Mouse (Mus musculus) cerebellum, adult 18-20 months (tissue): ENCODE results near the gene Tmprss13.

Experiments
- DNase-seq, 2 experiments: peaks; one replicate each; pipeline ENCODE4 v3.0.0; 2021

Tmprss13 gene

DNA sequence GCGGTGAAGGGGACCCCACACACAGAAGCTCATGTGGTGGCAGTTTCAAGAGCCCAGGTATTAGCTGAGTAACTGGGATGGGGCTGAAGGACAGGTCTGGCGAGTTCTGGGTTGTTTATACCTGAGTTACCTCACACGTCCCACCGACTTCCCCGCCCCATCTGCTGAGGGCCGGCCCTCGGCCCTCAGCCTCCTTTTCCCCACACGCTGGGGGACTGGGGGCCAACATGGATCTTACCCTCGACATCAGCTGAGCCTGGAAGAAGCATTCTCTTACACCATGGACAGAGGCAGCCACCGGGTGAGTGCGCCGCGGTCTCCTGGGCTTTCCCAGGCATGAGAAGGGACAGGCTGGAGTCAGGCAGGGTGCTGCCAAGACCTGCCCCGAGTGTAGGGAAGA, at the start of gene Tmprss13:
Gene Tmprss13, plus strand, starts transcription at position 246 of the 400 bp plus-strand sequence.
- DNase-seq = no peak

DNA sequence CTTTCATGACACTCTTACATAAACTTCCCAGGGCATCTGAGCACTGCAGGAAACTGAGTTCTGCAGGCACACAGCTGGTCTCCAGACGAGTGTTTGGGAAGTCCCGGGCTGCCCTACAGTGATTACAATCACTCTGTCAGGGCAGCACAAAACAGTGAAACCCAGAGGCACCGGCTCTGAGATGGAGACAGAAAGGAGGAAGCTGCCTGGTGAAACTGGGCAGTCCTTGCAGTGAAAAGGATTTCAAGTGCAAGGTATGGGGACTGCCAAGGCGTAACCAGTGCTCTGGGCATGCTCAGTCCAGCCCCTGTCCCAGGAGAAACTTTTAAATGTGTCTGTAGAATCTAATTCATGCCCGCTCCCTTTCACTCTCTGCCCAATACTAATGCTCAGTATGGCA, 46.7 kb upstream of the Tmprss13 start:
- DNase-seq = no peak

DNA sequence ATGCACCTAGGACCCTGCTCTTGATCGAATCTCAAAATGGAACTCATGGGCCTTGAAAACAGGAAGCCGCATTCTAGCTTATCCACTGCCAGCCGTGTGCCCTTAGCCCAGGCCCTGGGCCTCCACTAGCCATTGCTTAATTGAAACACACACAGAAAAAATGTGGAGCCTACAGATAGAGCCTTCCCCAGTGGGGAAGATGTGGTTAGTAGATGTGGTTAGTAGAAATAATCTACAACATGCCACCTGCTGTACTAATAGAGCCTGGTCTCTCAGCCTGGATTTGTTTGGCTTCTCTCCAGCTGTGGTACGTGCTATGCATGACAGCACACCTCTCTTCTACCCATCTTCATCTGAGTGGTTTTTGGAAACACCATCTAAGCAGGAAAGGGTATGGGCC, 44.7 kb upstream of the Tmprss13 start:
- no peak for DNase-seq

DNA sequence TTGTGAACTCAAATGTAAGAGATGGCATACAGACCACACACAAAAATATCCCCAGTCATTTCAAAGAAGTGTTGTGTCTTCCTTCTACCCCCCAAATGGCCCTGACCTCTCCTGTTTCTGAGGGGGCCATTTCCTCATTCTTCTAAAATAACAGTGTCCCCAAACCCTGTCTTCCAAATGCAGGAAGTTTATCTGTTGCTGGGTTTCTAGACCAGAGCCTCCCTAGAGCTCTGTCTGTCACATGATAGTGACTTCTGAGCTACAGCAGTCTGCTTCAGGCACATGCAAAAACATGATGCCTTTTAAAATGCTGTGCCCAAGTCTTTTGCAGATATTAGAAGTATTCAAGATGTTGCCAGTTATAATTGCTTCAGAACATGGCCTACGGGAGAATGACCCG, 44.3 kb upstream of the Tmprss13 start:
- no peak for DNase-seq

DNA sequence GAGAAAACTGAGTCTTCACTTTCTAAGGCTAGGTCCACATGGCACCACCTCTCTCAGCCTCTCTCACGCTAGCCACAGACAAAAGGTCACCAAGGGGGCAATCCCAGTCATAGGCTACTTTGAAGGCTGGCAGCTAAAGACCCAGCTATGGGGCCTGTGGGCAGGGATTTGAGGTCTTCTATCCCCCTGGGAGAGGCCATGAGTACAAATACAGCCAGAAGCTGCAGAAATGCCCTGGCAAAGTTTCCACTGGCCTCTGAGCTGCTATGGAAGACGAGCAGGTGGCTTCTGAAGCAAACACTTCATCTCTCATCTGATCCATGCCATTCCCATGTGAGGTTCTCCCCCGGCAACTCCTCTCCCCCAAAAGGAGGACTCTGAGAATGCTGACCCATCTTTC, 38.8 kb upstream of the Tmprss13 start:
- DNase-seq = no peak

DNA sequence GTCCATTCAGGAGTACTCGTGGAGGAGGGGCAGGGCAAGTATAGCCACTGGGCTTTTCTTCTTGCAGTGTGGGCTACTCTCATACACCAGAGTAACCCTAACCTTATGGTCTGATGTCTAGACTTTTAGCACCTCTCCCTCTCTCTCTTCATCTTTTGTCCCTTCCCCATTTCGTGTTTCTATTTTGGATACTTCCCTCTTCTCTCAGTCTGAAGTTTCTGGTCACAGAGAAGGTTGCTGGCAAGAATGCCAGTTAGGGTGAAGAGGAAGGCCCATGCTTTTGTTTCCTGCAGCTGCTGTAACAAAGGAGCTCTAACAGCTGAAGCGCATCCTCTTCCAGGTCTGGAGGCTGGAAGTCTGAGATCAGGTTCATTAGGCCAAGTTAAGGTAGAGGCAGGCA, 38.0 kb upstream of the Tmprss13 start:
- no peak for DNase-seq

DNA sequence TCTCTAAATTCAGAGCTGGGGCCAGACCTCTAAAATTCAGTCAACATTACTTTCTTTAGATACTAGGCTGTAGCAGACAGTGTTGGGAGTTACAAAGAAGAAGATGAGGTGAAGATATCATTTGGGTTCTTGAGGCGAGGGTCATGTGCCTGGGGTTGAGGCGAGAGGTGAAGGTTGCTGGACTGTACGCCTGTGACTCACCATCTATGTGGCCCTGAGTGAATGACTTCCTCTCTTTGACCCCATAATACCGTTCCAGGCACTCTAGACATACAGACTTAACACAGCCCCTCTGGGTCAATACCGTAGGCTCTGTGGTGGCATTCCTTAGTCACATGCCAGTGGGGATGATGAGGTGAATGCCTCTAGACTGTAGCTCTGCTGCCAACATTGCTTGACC, 36.4 kb upstream of the Tmprss13 start:
- DNase-seq = no peak

DNA sequence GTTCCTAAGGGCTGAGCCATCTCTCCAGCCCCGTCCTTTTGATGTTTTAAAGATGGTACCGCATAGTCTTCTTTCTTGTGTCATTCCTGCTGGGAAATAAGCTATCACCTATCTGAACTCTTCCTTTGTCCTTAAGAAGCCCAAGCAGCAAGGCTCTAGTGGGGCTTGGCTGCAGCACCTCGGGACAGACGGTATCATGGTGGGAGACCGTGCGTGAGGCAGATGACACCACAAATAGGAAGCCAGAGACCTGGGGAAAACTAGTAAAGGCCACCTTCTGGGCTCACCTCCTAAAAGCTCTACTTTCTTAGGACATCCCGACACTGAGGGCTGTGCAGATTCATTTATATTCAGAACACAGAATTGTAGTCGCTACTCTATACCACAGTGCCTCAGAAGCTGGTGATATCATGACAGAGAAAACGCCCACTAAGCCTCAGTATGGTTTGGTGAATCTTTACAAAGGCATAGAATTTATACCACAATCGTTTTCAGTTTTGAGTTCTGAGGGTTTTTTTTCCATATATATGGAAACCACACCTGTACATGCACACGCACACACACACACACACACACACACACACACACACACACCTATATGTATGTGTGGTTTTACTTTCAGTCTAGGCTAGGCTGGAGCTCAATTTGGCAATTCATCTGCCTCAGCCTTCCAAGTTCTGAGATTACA, 27.3 kb upstream of the Tmprss13 start:
- peak; percentile 77 to 84 for DNase-seq

DNA sequence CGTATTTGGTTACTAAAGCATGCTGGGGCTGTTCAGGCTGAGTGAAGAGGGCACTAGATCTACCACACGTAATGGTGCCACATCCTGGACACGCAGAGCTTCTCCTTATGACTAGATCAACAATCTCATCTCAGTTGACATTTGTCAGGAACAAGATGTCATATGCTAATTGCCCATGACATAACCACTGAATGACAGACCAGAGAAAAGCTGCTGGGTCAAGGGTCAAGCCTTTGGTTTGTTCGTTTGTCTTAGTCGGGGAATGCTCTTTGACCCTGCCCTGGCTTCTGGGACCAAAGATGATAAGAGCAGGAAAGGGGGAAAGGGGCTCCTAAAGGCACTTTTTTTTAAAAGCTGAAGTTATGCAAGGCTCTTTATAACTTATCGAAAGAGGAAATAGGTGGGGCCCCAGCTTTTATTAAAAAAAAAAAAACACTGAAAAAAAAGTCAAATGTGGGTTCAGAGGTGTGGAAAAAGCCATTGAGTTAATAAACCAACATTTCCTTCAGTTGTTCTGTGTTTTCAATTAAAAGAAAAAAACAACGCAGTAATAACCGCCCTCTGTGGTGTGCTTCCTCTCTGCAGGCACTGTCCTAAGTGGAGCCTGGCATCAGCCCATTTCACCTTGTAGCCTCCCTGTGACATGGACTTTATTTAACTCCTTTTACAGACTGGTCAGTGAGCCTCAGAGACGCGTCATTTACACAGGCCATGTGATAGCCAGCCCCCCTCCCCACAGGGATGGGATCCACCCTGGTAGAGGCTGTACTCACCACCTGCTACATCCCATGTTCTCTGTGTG, 24.5 kb upstream of the Tmprss13 start:
- no peak for DNase-seq

DNA sequence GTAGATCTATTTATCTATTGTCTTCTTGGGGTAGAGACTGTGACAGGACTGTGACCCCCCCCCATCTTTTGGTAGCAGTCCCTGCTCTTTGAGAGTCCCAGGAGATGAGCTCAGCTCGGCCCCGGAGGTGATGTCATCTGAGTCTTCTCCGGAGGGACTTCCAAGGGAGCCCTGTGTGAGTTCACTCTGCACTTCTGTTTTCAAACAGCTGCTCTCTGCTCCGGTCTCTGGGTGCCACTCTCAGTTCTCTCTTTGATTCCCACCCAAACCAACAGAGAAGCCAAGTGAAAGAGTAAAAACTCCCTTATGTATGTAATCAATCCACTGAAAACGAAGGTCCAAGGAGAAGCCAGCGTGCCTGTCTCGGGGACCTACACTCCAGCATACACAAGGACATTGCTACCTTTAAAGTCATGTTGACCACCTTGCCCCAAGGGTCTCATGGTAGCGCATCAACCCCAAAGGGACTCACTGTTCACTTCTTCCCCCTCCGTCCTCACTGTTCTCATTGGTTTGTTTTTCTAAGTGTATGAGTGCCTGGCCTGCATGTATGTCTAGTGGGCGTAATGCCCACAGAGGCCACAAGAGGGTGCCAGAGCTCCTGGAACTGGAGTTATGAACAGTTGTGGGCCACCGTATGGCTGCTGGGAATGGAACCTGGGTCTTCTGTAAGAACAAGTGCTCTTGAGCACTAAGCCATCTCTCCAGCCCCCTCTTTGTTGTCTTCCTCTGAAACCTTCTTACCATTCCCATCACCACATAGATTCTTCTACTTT, 19.5 kb upstream of the Tmprss13 start:
- peak in 1 of 2 experiments; percentile 39 for DNase-seq

DNA sequence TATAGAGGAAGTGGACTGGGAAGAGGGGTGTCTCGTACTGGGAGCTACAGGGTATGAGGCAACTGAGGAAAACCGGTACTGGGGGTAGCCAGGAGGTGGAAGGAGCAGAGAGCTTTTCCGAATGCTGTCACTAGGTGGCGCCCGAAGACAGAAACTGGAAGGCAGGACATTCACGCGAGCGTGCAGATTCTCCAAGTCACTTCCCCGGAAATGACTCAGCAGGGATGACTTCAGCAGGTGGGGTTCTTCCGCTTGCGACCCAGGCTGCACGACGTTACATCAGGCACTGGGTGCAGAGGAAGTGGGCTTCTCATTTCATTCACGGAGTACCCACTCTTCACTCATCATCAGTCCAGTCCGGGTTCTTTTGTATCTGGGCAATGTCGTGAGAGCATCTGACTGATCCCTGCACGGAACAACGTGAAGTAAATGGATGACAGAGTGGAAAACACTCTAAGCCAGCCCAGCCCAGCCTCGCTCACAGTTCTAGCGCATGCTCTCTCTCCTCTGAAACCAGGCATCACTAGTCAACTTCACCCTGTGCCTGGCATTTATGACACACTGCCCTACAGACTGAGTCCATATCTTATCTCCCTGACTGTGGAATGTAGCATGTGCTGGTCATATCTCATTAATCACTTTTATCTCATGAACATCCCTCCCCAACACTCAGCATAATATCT, 18.3 kb upstream of the Tmprss13 start:
- peak; percentile 96 to 97 for DNase-seq

DNA sequence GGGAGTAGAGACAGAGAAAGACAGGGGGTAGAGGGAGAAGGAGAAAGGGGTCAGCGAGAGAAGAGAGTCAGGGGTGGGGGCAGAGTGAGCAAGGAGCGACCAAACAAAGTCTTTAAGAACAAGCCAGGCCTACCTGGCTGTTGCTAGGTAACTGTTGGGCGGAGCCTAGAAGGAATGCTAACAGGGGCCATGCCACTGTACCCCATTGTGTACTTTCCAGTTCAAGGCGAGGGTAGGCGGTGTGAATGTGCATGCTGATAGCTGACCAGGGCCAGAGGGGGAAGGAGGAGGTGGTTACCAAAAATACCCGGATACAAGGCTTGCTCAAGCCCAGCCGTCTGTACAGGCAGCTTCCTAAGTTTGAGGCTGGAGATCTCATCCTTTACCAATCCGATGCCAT, 17.1 kb upstream of the Tmprss13 start:
- DNase-seq = no peak

DNA sequence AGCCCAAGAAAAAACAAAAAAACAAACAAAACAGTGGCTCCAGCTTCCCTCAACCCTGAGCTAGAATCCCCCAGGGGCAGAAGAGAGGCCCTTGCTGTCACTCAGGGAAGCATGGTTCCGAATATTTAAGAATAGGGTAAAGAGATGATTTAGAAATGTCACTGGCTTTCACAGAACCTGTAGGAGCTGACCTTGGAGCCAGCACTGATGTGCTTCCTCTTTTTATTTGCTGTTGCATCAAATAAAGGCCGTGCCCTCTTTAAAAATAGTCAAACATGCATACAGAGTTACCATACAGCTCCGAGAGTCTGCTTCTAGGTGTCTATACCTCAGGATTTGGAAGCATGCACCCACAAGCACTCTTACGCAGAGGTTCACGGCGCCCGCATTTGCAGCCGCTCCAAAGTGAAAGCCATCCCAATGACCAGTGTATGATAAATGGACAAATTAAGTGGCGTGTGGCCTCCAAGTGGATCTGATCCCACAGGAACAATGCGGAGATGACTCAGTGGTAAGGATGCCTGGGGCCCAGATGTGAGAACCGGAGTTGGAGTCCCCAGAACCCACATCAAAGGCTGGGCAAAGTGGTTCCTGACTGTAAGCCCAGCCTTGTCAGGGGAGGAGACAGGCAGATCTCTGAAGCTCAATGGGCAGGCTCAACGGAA, 12.0 kb upstream of the Tmprss13 start:
- no peak for DNase-seq

DNA sequence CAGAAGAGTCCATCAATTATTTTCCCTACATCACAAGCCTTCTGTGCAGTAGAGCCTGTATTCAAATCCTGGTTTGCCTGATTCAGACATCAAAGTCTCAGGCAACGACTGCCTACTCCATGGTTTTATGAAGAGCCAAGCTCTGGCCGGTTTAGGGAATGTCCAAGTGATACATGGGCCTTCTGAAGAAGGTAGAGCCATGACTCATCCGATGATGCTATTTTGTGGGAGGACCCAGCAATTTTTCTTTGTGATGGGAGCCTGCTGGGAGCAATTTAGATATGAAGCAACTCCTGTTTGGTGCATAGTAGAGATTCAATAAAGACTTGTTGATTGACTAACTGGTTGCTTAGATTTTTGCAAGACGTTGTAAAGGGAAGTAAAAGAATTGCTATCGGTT, 10.4 kb upstream of the Tmprss13 start:
- no peak for DNase-seq

DNA sequence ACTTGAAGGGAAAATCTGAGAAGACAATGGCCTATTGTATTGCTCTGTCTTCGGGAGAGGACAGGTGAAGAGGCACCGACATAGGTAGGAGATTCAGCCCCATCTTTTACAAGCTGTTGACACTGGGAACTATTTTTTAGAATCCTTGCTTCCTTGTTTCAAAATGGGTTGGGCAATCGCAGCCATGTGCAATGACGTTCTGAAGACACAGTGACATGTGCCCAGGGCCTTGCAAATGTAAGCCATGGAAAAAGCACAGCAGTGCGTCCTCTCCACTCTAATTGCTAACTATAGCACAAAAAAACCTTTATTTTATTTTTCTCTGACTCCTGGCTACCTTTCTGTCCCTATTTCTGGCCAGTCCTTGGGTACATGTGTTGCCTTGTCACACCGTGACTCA, 7.0 kb upstream of the Tmprss13 start:
- no peak for DNase-seq

DNA sequence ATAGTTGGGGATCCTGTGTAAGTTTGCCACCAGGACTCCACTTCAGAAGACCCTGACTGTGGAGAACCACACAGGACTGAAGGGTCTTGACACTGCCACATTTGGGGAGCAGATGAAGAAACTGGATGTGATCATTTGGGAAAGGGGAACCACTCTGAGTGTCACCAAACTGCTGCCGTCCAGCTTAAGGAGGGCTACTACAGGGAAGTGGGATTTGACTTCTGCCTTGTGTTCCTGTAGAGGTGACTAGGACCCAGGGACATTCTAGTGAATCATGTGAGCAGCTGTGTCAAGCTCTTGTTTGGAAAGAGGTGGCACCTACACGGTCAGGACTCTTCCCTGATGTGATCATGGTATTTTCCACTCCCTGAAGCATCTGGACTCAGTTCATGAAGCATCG, 5.0 kb upstream of the Tmprss13 start:
- DNase-seq = no peak

DNA sequence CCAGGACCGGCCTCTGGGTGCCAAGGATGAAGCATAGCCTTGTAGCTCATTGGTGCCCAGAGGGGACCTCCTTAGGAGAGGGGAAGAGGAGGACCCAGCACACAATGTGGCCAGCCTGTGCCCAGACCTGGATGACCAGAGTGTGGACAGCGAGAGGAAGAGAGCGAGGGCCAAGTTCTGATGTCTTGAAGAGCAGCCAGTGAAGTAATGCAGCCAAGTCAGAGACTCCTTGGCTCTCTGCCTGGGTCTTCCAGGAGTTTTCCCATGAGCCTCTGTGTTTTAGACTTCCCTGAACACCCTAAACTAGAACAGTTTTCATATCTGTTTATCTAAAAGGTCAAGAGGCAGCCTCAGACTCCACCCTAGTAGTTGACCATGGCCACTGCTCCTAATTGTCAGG, 1.3 kb upstream of the Tmprss13 start:
- no peak for DNase-seq

DNA sequence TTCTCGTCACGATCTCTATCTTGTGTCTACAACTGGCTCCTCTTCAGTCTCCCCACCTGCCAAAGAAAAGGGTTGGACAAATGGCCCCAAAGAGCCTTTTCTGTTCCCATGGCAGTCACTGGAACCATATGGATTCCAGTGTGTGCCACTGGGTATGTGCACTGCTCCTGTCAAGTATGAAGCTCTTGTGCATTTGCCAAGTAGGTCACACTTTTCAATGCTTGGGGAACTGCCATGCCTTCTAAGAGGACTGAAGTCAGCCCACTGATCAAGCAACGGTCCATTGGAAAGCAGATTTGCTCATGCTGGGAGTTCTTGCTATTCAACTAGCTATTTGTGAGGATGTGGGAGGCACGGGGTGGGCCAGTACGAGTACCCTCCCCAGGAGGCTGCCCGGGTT, 2.6 kb downstream of the Tmprss13 start:
- no peak for DNase-seq

DNA sequence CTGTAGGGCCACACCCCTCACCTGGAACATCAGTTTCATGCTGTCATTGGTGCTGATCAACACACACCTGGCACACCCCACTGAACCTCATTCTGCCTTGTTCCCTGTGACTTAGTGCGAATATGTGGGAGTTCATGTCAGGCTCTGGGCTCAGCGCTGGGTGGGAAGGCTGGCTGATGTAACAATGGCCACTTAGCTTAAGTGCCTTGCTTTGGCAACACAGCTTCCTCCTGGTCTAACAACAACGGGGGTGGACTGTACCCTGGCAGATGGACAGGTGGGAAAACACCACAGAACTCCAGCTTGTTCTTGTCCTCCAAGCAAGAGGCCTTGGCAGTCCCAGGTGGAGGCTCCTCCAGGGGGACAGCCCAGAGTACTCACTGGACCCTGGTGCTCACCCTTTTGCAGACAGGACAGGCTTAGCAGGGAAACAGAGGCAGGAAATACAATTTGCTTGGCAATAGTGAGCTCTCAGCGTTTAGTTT, 3.1 kb downstream of the Tmprss13 start:
- DNase-seq = no peak

DNA sequence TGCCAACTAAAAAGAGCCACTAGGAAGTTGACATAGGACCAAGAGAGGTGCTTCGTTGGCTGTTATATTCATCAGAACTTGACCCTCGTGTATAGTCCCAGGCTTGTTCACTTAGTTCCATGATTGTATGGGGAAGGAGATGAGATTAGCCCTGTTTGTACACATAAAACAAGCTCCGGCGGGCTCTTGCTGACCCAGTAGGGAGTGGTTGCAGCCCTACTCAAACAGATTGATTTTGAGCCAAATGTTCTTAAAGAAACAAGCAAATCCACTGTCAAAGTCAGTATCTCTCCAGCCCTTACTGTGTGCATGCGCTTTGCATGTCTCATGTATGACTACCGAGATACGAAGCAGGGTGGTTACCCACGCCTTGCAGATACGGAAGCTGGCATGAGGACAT, 7.5 kb downstream of the Tmprss13 start:
- no peak for DNase-seq

DNA sequence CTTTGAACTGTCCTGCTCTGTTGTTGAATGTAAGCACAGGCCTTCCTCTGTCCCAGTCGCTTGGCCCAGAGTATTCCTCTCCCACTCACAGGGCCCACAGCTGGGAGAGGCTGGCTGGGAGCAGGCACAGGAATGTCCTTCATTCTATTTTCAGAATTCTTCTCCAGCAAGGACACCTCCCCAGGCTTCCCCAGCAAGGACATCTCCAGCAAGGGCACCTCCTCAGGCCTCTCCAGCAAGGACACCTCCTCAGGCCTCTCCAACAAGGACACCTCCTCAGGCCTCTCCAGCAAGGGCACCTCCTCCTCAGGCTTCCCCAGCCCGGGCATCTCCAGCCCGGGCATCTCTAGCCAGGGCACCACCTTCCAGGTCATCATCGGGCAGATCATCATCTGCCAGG, 9.4 kb downstream of the Tmprss13 start:
- no peak for DNase-seq

DNA sequence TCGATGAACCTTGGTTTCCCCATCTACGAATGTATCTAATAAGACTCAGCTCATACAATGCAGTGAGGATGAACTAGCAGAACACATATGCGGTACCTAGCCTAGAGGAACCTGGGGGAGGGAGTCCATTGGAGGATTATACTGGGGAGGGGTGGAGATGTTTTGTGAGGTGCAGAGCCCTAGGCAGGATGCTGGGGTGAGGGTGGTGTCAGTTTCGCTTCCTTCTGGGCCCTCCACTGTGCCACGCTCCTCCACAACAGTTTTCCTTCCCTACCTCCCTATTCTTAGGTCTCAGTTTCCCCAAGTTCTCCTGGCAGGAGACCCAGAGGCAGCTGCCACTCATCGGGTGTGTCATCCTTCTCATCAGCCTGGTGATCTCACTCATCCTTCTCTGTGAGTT, 10.7 kb downstream of the Tmprss13 start:
- DNase-seq = no peak

DNA sequence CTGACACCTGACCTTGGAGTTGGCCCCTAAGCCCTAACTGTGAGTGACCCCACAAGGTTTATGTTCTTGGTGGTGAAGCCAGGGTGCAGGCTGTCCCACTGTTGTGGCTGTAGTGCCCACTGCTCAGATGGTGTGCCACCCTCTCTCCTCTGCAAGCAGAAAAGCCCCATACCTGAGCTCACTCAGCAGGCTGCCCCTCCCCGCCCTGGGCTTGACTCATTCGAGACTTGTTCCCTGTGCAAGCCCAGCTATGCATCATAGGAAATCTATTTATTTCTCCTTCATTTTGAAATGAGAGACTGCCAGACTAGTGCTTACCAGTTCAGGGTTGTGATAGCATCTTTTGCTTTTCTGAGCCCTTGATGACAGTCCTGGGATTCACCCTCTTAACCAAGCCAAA, 18.5 kb downstream of the Tmprss13 start:
- DNase-seq = no peak
